Mouse (Mus musculus): ENCODE data around the gene Gm49398.
A peak's percentile ranks its signal among the peaks of the same experiment; 100 is the strongest.

DNA sequence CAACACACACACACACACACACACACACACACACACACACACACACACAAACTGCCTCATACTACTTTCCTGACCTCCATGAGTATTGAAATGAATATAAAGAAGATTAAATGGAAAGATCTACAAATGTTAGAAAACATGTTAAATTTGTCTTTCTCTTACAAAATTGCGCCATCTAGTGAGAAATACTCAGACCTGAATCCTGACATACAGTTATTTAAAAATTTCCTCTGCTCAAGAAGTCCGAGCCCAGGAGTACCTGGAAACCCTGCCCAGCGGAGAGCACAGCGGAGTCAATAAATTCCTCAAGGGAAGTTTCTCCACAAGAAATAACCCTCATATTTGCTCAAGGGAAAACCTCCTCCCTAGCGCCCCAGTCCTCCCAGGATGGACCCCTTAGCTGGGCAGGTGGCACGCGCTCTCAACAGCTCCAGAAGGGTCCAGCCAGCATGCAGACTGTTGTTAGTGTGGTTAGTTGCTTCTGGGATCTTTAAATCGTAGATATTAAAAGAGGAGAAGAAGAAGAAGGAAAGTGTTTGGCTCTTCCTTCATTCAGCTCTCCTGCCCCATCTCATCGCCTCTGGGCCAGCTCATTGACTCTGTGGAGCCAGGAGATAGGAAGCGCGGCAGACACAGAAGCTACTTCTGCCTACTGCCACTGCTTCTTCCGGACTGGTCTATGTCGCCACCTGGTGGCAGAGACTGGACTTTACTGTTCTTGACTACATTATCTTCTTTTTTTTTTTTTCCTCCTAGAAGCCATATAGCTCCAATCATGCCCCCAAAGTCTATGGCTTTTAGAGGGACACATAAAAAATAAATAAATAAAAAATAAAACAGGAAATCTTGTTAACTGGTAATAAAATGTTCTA is 47.3 kb downstream of the Gm49398 start:
- TF ChIP-seq CTCF (IDR thresholded peaks at IDR 0.05) (peak; percentile 73), POLR2A (IDR thresholded peaks at IDR 0.05; ENCODE audit: insufficient read depth, low read depth, low read length) (no peak), EP300 (IDR thresholded peaks at IDR 0.05; ENCODE audit: insufficient read depth, low read depth, low read length) (0 out of 2 replicates have a peak, but pooled peaks have one; percentile 18)
